In the genomic region with DNA sequence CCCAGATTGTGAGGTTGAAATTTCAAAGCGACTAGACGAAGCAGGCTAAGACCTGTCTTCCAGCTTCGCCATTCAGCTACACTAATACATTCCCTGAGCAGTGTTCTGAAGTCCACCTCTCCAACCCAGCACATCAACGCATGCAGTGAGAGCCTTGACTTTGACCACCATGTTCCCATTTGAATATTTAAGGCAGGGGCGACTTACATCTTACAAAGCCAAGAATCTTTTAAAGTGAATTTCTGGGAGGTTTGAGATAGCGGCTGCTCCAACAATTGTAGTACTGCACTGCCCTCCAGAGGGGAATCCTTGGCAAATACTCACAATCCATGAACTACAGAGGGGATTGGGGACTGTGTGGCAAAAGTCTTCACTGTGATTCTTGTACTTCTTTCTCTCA, we compare ENCODE assay signal across 8 mouse cellular contexts.
DNase-seq lines count a peak whose midpoint lies in the region; ATAC-seq and TF ChIP-seq lines count a peak whose summit lies in the region.

No protein-coding gene starts in this region.

- H3K9me3 ChIP-seq in kidney, postnatal 0 days (replicated peaks; ENCODE audit: low read length): no peaks in the 10 kb centered on the region
- no peaks in the 10 kb centered on the region for H3K9me3 ChIP-seq in limb, embryonic 15.5 days

- no peak overlapping the region for H3K9ac ChIP-seq in kidney, postnatal 0 days (ENCODE audit: low read depth, low read length)
- H3K9ac ChIP-seq in limb, embryonic 15.5 days: no peak overlapping the region

- H3K27me3 ChIP-seq in kidney, postnatal 0 days (ENCODE audit: insufficient read depth, low read length): no peaks in the 10 kb centered on the region
- H3K27me3 ChIP-seq in limb, embryonic 15.5 days: no peaks in the 10 kb centered on the region

- no peak overlapping the region for H3K4me3 ChIP-seq in kidney, postnatal 0 days (replicated peaks; ENCODE audit: low read depth, low read length)
- no peak overlapping the region for H3K4me3 ChIP-seq in limb, embryonic 15.5 days

- TF ChIP-seq CTCF in kidney, postnatal 0 days (IDR thresholded peaks at IDR 0.05; ENCODE audit: low read depth): peak; percentile 83

- ATAC-seq in kidney, postnatal 0 days (replicated peaks; ENCODE audit: low FRiP score, low read depth): no peak
- no peak for ATAC-seq in limb, embryonic 15.5 days (ENCODE audit: insufficient number of reproducible peaks, low FRiP score, low TSS enrichment, low read depth)

- H3K4me1 ChIP-seq in kidney, postnatal 0 days (replicated peaks; ENCODE audit: insufficient read depth, low read length): no peaks in the 10 kb centered on the region
- peaks cover 4% of the 10 kb centered on the region; the same call in 1 of the 2 replicates for H3K4me1 ChIP-seq in limb, embryonic 15.5 days

- H3K4me2 ChIP-seq in kidney, postnatal 0 days (ENCODE audit: low read length): no peak overlapping the region
- 0 out of 2 replicates have a peak overlapping the region, but pooled peaks have one; percentile 15 for H3K4me2 ChIP-seq in limb, embryonic 15.5 days

- H3K36me3 ChIP-seq in kidney, postnatal 0 days (ENCODE audit: insufficient read depth, low read length): no peaks in the 10 kb centered on the region
- H3K36me3 ChIP-seq in limb, embryonic 15.5 days: no peaks in the 10 kb centered on the region

- 38% methylated on average over 6 of the region's 6 CpGs for WGBS in kidney, postnatal 0 days
- WGBS in limb, embryonic 15.5 days: 26% methylated on average over 6 of the region's 6 CpGs

- DNase-seq in ovary, postnatal 14 days (ENCODE audit: low spot score): peak; percentile 13
- DNase-seq in ovary, postnatal 36 days (ENCODE audit: low spot score): no peak
- DNase-seq in cerebellum, postnatal 10 days: peak; percentile 72 to 76
- DNase-seq in frontal cortex, postnatal 10 days (ENCODE audit: low spot score in 2 of 2): peak; percentile 16 to 59
- peak; percentile 88 for DNase-seq in kidney, postnatal 0 days (ENCODE audit: low spot score)
- peak; percentile 71 to 78 for DNase-seq in right cerebral cortex, postnatal 10 days (ENCODE audit: low spot score in 2 of 2)
- DNase-seq in ovary, adult 18-20 months (ENCODE audit: low spot score): no peak

- H3K27ac ChIP-seq in kidney, postnatal 0 days: no peak overlapping the region
- no peak overlapping the region for H3K27ac ChIP-seq in limb, embryonic 15.5 days

Comparison
In these comparisons a context has a peak if more than half of its experiments do, and no peak if none do; other contexts are left out.
1. DNase-seq: peak in ovary, postnatal 14 days (single experiment), cerebellum, postnatal 10 days (2 of 2), frontal cortex, postnatal 10 days (2 of 2), kidney, postnatal 0 days (single experiment) and right cerebral cortex, postnatal 10 days (2 of 2); none in ovary, postnatal 36 days (single experiment) and ovary, adult 18-20 months (single experiment).